Mouse (Mus musculus) left cerebral cortex, postnatal 14 days (tissue): ENCODE results near the gene Il25. TPM values are rescaled to one million over a fixed set of nuclear protein-coding genes. Genes with fewer than 3 reads are reported as not detected.

Experiments used
- DNase-seq, 2 experiments: peaks; one replicate each; pipeline ENCODE4 v3.0.0; 2021 to 2022; ENCODE audit warnings: low spot score in 2 of 2, mixed read lengths in 1 of 2
- intact Hi-C: fragments of 180-260 bp; cut with DNase I; formaldehyde crosslinking; loops from one replicate; pipeline ENCODE4 v1.15.1; 2025
- total RNA-seq, 2 experiments: library from RNA; stranded (reverse); gene quantifications; 2 replicates each; pipeline ENCODE4 v1.2.3; 2021

Il25 gene
- total RNA-seq, 2 experiments from 2014 or later, result not detected

DNA sequence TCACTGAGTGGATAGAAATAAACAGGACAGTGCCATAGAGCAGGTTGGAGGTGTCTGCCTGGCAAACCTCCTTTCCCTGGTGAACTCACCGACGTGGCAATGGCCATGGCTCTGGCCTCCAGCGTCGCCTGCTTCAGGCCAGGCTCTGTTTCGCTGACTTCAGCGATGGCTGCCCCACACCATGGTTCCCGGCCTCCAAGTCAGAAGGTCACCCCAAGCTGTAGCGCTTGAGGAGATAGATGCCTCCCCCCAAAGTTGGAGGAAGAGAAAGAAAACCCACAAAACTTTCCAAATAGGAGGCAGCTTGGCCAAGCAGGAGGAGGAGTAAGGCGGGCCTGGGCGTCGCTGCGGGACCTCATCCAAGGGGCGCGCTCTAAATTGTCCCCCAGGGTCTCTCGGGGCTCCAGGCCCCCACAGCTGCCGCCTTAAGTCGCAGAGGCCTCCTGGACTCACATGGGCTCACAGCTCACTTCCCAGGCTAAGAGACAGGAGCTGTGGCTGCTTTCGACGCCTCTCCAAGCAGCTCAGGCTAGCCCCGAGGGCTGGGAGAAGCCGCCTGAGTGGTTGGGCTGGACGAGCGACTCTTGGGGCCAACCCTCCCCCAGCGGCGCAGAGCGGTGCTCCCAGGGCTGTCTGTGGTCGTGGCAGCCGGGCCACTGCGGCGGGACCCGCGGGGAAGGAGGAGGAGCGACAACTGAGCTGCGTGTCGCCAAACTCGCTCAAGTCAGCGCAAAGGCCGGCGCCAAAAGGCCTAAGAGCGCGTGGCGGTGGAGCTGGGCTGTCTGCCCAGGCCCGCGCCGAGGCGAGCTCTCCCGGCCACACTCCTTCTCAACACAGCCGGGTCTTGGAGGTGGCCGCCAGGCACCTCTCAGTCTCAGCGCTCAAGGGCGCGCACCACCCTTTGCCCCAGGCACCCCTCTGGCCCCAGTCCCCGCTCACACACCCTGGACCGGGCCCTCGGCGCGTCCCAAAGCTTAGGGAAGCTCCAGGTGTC is 6.8 kb upstream of the Il25 start, which contains the start of gene Efs:
Gene Efs, minus strand, starts transcription at position 778 of the 994 bp plus-strand sequence.
- intact Hi-C loops, result no loop called here
- DNase-seq, result peak in 1 of 2 experiments; percentile 40

DNA sequence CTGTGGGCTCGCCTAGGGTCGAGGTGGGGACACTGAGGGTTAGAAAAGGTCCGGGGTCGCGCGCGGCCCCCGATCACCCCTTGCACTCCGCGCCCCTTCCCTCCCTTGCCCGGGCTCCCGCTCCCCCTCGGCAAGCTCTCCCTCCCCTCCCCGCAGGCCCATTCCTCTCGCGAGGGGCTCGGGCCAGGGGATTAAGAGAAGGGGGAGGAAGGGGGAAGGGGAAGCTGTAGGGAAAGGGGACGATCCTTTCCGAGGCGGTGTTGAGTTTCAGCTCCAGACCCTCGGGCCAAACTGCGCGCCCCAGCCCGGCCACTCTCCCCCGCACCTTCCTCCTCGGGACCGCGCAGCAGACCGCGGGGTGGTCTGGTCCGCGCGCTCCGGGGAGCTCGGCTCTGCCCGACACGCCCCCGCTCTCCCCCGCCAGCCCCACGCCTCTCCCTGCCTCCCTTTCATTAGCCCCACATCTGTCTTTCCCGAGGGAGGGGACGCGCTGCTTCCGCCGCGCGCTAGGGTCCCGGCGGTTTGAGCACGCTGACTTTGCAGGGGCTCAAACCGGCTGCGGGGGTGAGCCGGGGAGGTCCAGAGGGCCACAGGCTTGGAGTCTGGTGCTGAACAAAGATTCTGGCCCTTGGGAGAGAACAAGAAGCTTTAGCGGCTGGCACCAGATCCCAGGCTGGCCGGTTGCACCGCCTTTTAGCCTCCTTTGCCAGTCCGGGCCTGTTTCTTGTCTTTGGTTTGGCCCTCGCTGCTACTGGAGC is 5.9 kb upstream of the Il25 start:
- intact Hi-C loops, result no loop called here
- DNase-seq, result peak in 1 of 2 experiments; percentile 37

DNA sequence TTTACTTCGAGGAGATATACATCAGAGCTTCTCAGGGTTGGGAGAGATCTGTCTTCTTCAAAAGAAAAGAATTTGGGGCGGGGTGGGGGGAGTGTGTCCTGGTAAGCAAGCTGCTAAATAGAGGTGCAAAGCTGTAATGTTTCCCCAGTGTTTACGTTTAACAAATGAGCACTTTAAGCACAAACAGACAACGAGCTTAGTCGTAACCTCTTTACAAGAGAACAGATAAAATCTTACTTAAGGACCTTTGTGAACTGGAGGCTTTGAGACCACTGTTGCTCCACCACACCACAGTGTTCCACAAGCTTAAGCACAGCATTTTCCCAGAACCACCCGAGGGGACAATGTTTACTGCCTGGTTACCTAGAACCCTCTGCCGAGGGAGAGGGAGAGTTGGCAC is 5.2 kb upstream of the Il25 start:
- no peak for DNase-seq
- intact Hi-C loops, result no loop called here

DNA sequence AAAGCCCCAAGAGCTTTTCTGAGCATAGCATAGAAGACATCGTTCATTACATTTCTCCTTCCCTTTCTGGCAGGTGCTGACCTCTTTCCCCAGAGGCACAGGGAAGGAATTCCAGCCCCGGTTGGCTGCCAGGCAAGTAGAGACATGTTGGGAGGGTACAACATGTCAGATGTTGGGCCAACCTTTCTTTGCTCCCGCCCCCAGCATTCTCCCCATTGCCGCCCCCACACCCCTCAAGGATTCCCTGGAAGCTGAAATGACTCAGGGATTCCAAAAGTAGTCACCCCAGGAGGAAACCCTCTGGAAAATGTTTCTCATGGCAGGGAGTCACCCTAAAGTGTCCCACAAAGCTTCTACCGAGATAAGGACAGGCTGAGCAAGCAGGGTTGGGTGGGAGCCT is 2.7 kb upstream of the Il25 start:
- DNase-seq, result no peak
- intact Hi-C loops, result no loop called here

DNA sequence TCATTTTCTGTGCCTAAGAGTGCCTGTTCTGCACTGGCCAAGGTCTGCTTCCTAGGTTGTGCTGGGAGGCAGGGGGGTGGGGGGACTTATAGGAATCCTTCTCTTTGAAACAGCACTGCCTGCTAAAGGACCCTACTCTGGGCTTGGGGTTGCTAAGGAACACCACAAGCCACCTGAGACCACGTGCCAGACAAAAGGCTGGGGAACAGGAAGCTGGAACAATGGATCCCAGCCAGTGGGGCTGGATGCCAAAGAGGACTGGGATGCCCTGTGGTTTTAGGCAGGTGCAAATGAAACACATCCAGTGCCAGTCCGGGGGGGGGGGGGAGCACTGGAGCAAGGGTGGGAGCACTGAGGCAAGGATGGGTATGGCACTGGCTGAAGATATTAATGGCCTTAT is 2.1 kb upstream of the Il25 start:
- no peak for DNase-seq
- intact Hi-C loops, result no loop called here

DNA sequence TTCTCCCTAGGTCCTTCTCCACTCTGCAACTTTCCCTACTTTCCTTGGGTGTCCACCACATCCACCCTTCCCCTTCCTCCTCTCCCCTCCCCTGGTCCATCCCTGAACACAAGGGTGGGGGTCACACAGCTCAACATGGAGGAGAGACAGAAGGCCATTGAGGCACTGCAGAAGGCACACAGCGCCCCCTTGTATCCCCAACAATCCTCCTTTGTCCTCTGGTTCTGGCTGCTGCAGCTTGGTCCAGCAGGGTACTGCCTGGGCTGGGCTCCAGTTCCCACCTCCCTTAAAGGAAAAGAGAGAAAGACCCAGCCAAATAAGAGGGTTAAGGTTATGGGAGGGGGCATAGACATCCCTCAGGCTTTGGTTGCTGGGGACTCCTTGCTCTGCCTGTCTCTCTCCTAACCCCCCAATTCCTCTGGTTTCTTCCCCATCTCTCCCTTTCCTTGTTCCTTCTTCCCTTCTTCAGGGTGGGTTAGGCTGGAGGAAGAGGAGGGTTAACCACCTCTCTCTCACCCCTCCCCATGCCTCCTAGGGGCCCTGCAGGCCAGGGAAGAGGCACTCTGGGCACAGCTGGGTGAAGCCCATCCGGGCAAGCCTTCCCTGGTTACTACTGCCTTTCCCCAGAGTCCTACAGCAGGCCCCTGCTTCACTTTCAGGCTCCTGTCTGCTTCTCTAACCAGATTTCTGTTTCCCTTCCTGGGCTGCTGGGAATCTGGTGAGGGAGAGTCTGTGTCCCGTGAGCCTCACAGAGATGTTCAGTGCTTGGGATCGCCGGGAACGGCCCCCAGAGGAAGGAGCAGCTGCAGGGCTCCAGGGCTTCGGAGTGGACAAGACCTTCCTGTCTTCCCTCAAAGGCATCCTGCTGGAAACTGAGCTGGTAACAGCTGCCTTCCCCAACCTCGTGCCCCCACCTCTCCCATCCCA is 3.7 kb downstream of the Il25 start, which contains the start of gene Cmtm5:
Gene Cmtm5, plus strand, starts transcription at position 358 of the 927 bp plus-strand sequence.
- DNase-seq, result peak; percentile 67 to 81
- intact Hi-C loops, result no loop called here

DNA sequence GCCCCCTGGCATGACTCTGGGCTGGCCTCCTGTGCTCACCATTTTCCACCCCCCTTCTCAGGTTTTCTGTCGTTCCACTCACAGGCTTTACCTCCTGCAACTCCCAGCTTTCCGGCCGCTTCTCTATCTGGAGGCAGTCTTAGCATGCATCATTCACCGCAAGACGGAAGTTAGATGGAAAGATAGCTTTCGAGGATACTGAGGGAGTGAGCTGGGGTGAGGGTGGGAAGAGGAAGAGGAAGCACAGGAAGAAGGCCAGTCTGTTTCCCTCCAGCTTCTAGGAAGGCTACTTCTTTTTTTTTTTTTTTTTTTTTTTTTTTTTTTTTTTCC is 4.3 kb downstream of the Il25 start:
- intact Hi-C loops, result no loop called here
- DNase-seq, result no peak

DNA sequence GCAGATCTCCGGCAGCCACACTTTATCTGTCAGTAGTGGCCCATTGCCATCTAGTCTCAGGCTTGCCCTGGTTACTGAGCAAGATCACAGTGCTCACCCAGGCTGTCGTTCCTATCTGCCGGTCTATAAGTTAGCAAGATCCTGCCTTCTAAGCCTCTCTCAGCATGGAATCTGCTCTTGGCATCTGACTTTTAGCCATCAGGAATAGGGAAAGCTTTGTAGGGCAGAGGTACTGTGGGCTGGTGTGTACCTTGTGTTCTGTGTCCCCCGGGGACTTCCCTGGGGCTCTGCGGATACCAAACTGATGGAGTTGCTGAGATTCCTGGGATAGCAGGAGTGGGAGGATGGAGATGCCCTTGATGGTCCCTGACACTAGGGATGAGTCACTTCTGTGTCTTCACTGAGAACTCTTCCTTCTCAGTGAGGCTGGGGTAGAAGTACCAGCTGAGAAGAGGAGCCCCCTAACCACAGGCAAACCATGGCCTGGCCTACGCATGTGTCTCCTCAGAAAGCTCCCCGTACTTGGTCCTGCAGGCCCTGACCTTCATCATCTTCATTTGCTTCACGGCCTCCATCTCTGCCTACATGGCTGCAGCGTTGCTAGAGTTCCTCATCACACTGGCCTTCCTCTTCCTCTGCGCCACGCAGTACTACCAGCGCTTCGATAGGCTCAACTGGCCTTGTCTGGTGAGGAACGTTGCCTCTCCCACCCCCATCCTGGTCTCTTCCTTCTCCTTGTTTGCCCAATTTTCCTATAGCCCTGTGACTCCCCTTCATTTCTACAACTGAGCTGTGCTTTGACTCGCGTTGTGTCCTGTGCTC is 5.1 kb downstream of the Il25 start:
- no peak for DNase-seq
- intact Hi-C loops, result no loop called here

DNA sequence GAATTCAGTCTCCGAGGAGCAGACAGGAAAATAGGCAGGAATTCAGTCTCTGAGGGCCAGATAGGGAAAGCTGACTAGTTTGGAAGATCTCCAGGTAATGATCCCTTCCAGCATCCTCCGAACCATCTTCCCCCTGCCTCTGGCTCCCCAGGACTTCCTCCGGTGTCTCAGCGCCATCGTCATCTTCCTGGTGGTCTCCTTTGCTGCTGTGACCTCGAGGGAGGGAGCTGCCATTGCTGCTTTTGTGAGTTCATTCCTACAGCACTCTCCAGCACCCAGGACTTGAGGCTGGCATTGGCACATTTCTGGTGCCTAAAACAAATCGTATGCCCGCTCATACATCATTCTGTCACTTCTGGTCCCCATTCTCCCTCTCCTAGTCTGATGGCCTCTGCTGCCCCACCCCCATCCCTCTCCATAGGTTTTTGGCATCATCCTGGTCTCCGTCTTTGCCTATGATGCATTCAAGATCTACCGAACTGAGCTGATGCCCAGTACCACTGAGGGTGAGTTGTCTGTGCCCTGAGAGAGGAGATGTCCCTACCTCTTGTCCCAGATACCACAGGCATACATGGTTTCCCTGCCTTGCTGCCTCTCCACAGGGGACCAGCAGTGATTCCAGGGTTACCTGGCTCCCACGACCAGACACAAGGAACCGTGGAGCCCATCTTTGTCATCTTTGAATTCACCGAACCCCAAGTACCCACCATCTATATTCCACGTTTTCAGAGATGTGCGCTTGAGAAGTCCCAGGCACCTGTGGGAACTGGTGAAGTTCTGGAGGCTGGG is 6.1 kb downstream of the Il25 start:
- intact Hi-C loops, result loop anchor here (1.0 kb wide), 1 partner anchor 38 kb away; no protein-coding TSS in a partner anchor
- no peak for DNase-seq

DNA sequence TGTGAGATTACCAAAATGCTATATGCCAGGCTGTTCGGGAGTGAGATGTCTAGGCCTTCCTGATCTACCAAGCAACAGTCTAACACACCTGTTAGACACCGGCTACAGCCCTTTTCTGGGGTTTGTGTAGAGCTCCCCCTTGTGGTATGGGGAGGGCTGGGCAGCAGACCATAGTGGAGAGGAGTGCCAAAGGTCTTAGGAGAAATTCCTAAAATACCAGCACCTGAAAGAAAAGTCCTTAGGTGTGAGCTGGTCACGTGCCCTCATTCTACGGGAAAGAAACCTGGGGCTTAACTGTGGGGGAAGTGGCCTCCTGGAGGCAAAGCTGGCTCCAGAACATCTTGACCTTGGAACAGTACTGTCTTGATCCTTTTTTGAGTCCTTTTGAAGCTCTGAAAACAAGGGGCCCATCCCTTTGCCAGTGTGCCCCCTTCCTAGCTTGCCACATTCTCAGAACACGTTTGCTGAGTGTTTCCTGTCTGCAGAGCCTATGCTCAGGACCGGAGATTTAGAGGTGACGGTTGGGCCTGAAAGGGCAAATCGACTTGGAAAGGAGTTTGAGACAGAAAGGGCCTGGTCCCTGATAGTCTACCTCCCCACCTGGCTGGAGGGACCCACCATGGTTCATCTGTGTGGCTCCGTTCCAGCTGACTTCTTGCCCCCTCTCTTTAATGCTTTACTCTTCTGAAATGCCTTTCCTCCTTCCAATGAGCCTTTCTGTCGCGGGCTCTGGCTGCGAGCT is 7.1 kb downstream of the Il25 start:
- intact Hi-C loops, result loop anchor here (1.0 kb wide), 1 partner anchor 39 kb away; no protein-coding TSS in a partner anchor

DNA sequence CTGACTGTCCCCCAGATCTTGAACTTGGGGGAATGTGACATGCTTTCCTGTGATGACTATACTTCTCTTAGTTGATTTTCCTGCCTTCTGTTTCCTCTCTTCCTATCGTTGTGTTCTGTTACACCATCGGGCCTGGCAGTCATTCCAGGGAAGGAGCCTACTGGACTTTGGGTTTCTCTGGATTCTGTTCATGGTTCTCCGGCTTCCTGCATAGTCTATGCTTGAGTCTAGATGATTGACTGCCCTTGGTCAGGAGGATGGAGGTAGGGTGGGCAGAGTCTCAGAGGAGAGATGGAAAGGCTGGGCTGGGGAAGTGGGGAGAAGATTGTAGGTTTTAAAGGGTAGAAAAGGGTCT is 7.7 kb downstream of the Il25 start:
- DNase-seq, result no peak
- intact Hi-C loops, result no loop called here

More for the DNA sequence above, 7.1 kb downstream of the Il25 start:
- no peak for DNase-seq

DNA sequence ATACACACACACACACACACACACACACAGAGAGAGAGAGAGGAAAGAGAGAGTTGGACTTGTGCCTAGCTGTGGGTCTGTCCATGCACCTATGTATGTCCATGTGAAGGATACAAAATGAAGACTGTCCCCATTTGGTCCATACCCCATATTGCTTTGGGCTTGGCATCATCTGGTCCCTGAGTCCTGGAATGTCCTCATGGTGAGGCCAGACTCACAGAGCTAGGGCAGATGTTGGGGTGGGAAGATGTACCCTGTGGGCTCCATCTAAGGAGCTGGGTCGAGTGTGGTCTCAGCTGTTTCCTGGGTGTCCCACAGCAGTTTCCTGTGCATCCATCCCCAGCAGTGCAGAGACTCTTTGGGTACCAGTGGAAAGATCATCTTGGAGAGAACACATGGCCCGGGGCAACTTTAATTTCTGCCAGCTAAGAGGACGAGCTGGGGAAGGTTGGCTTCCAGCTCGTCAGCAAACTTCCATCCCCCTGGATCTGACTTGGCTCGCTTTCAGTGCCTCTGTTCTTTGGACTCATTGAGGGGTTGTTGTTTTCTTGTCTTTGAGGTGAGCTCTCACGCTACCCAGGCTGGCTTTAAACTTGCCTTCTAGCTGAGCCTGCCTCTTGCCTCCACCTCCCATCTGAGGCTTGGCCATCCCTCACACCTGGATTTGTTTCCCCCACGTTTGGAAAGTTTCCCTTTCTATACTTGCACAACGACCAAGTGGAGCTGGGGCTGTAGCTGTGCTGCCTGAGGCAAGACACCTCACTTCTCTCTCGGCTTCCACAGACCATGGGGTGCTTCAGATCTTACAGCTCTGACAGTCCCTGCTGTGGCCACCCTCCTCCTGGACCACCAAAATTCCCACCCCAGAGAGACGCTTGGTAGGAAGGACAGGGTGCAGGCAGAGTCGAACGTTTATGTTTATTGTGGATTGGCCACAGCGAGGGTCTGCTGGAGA is 8.8 kb downstream of the Il25 start:
- intact Hi-C loops, result no loop called here

DNA sequence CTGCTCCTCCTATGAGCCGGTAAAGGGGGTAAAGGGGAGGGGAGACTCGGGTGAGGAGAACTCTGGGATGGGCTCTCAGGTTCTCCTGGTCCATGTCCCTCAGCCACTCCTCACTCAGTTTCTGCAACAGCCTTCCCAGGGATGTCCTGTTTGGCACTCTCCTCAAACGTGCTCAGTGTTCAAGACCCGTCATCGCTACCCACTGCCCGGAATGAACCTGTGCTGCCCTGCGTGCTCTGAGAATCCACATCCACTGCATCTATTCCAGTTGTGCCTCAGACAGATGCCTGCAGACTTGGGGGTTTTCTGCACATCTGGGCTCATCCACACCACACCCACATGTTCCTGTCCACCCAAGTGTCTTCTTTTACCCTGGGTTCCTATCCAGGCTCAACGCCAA is 10.0 kb downstream of the Il25 start:
- intact Hi-C loops, result no loop called here

More for the DNA sequence above, 8.8 kb downstream of the Il25 start:
- no peak for DNase-seq

DNA sequence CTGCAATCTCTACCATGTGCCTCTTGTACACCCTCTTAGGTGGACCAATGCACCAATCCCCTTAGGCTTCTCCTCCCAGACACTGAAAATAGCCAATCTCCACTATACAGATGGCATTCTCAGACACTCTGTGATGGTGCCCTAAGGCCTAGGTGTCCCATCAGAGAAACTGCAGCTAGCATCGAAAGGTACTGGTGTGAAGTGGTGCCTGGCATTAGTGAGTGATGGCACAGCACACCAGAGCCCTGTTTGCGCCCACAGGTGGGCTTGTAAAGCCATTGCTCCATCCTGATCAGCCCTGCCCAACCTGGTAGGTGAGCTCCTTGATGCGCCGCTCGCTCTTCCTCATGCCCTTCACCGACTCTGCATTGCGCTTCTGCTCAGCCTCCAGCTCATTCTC is 11.5 kb downstream of the Il25 start:
- DNase-seq, result no peak
- intact Hi-C loops, result no loop called here

More for the DNA sequence above, 10.0 kb downstream of the Il25 start:
- no peak for DNase-seq

DNA sequence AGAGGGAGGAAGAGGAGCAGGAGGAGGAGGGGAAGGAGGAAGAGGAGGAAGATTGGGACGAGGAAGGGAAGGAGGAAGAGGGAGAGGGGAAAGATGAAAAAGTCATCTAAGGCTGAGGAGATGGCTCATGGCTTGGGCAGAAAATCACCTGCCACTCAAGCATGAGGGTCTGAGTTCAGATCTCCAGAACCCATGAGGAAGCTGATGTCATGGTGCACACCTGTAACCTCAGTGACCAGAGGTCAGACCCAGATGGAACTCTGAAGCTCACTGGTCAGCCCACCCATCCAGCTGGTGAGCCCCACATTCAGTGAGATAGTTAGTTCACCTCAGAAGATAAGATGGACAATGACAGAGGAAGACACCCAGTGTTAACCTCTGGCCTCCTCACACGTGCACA is 12.4 kb downstream of the Il25 start:
- intact Hi-C loops, result no loop called here
- DNase-seq, result no peak
